Mouse (Mus musculus) midbrain, postnatal 0 days (tissue): Measurements from ENCODE around the gene Dcaf17. TPM values are rescaled to one million over a fixed set of nuclear protein-coding genes. Genes with fewer than 3 reads are reported as not detected.

ENCODE experiments used
- ATAC-seq: fragments of 200-750 bp; cut with Nextera tagmentation; 2 replicates; pipeline ENCODE4 v1.8.0; 2017; ENCODE audit warnings: moderate number of reproducible peaks, mild to moderate bottlenecking, moderate TSS enrichment, moderate library complexity; ENCODE audit not compliant: low FRiP score
- DNase-seq: peaks from one replicate; pipeline ENCODE4 v3.0.0-alpha.2; 2015; ENCODE audit warnings: low spot score
- H3K27ac ChIP-seq: fragments of 300-500 bp; sonication (generic); 2 replicates; pipeline ENCODE4 v1.5.1; 2014; ENCODE audit warnings: low read depth, mild to moderate bottlenecking, low read length, mixed read lengths
- H3K27me3 ChIP-seq: fragments of 300-500 bp; sonication (generic); 2 replicates; pipeline ENCODE4 v1.6.1; 2014; ENCODE audit warnings: low read length, control low read depth, mixed read lengths; ENCODE audit not compliant: insufficient read depth
- H3K36me3 ChIP-seq: fragments of 300-500 bp; sonication (generic); 2 replicates; pipeline ENCODE4 v1.6.1; 2014; ENCODE audit warnings: low read length, control low read depth, mixed read lengths; ENCODE audit not compliant: insufficient read depth
- H3K4me1 ChIP-seq: fragments of 300-500 bp; sonication (generic); 2 replicates; pipeline ENCODE4 v1.6.1; 2014; ENCODE audit warnings: mild to moderate bottlenecking, control low read depth, antibody characterized with exemption, low read length, mixed read lengths; ENCODE audit not compliant: insufficient read depth
- H3K4me2 ChIP-seq: fragments of 300-500 bp; sonication (generic); 2 replicates; pipeline ENCODE4 v1.6.1; 2014; ENCODE audit warnings: low read depth, mild to moderate bottlenecking, low read length, mixed read lengths; ENCODE audit not compliant: poor library complexity, severe bottlenecking
- H3K4me3 ChIP-seq: fragments of 300-500 bp; sonication (generic); 2 replicates; pipeline ENCODE4 v1.5.1; 2014; ENCODE audit warnings: low read depth, mild to moderate bottlenecking, low read length, moderate library complexity
- H3K9ac ChIP-seq: fragments of 300-500 bp; sonication (generic); replicated peaks from 2 replicates; pipeline ENCODE4 v1.6.1; 2014; ENCODE audit warnings: mild to moderate bottlenecking, low read length, moderate library complexity, mixed read lengths; ENCODE audit not compliant: poor library complexity, severe bottlenecking
- H3K9me3 ChIP-seq: fragments of 300-500 bp; sonication (generic); 2 replicates; pipeline ENCODE4 v1.6.1; 2016; ENCODE audit warnings: low read length, control low read depth
- CTCF ChIP-seq: IDR thresholded peaks from 2 replicates; pipeline ENCODE4 v1.5.1; 2016; ENCODE audit warnings: antibody characterized with exemption, mild to moderate bottlenecking
- WGBS: fragments of 180-500 bp; shearing (Covaris S2); extraction: QIAGEN DNeasy Blood & Tissue Kit; methylation state at CpG from one replicate; pipeline ENCODE4 v1.1.7; 2014; 5-methylcytosine and 5-hydroxymethylcytosine counted together
- polyA plus RNA-seq: library from polyadenylated mRNA; unstranded; fragments of >200 nt; fragmentation: Nextera tagmentation; extraction: Ambion mirVana; gene quantifications from 2 replicates; pipeline ENCODE4 v1.2.1, GENCODE M21; 2015
- total RNA-seq: library from RNA; depleted of rRNA; stranded (reverse); fragments of >200 nt; gene quantifications from 2 replicates; pipeline ENCODE4 v1.2.3, GENCODE M21; 2014

Gene Dcaf17
- total and polyA plus RNA-seq, 2 experiments from 2014 or later = 10.6 to 23.6 TPM

GRCm38 (mm10) chr2:71020674-71021073, 34.5 kb upstream of the Dcaf17 start:
- no peak for ATAC-seq
- H3K27ac ChIP-seq = no peak overlapping the region
- no peak for TF ChIP-seq CTCF

GRCm38 (mm10) chr2:71022991-71023390, 32.1 kb upstream of the Dcaf17 start:
- Histone ChIP-seq H3K27ac (no peak overlapping the region), H3K36me3 (no peaks in the 10 kb centered on the region), H3K27me3 (no peaks in the 10 kb centered on the region), H3K4me2 (no peak overlapping the region), H3K4me1 (no peaks in the 10 kb centered on the region; the same call in 1 of the 2 replicates), H3K9ac (no peak overlapping the region), H3K4me3 (no peak overlapping the region), H3K9me3 (no peaks in the 10 kb centered on the region)
- no peak for ATAC-seq
- WGBS = 96% methylated on average over 6 of the region's 6 CpGs
- no peak for DNase-seq
- no peak for TF ChIP-seq CTCF

More at GRCm38 (mm10) chr2:71020674-71021073, 34.5 kb upstream of the Dcaf17 start:
- Histone ChIP-seq H3K9me3 (no peaks in the 10 kb centered on the region), H3K4me3 (no peak overlapping the region), H3K4me2 (no peak overlapping the region), H3K4me1 (no peaks in the 10 kb centered on the region; the same call in 1 of the 2 replicates), H3K9ac (no peak overlapping the region), H3K36me3 (no peaks in the 10 kb centered on the region), H3K27me3 (no peaks in the 10 kb centered on the region)
- no peak for DNase-seq
- 69% methylated on average over 8 of the region's 8 CpGs for WGBS

DNA sequence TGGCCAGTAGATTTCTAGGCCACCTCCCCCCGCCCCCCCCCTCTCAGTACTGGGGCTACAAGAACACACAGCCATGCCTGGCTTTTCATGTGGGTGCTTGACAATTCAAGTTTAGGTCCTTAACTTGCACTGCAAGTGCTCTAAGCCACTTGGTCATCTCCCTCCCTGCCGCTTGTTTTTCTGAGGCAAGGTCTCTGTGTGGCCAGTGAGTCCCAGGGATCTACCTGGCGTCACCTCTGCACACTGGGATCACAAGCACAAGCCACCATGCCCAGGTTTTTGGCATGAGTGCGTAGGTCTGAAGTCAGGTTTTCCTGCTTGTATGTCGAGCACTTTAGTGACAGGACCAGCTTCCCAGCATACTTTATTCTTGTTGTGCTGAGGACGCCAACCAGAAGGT, 31.1 kb upstream of the Dcaf17 start:
- ATAC-seq = no peak
- Histone ChIP-seq H3K4me2 (no peak overlapping the region), H3K4me3 (no peak overlapping the region), H3K27ac (no peak overlapping the region), H3K36me3 (no peaks in the 10 kb centered on the region), H3K9me3 (no peaks in the 10 kb centered on the region), H3K9ac (no peak overlapping the region), H3K4me1 (no peaks in the 10 kb centered on the region; the same call in 1 of the 2 replicates), H3K27me3 (no peaks in the 10 kb centered on the region)
- WGBS = 98% methylated on average over 6 of the region's 6 CpGs
- DNase-seq = no peak
- TF ChIP-seq CTCF = no peak

DNA sequence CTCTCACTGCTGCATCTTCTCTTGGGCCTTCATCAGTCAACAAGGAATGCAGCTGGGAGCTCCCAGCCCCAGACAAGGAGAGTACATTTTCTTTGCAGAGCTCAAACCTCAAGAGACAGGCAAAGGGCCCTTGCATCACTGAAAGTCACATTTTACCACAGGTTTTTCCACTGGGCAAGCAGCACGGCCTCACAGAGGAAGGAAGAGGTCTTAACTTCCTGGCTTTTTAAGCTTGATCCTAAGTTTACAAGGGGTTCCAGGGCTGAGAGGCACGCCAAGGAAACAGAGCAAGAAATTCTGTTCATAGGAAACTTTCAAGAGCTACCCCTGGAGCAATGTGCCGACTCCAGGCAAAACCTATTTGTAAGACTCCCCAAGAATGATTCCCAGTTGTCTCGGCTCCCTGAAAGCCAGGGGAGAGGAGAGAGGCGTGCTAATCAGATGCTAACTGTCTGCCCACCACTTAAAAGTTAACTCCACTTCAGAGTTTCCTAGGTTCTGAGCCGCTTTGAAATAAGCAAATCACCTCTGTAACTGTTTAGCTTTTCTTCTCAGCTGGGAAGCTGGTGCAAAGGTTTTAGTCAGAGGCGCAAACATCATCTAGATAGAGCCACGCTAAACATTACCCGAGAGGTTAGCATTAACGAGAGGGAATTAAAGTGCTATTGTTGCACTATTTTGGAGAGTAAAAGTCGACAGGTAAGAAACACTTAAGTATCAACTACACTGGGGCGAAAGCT, 29.4 kb upstream of the Dcaf17 start:
- Histone ChIP-seq H3K27me3 (no peaks in the 10 kb centered on the region), H3K4me1 (no peaks in the 10 kb centered on the region; the same call in 1 of the 2 replicates), H3K27ac (no peak overlapping the region), H3K9ac (no peak overlapping the region), H3K4me2 (no peak overlapping the region), H3K9me3 (no peaks in the 10 kb centered on the region), H3K4me3 (no peak overlapping the region), H3K36me3 (no peaks in the 10 kb centered on the region)
- ATAC-seq (no peak), DNase-seq (no peak)
- no peak for TF ChIP-seq CTCF
- 64% methylated on average over 12 of the region's 12 CpGs for WGBS

GRCm38 (mm10) chr2:71026787-71027186, 28.3 kb upstream of the Dcaf17 start:
- peak; percentile 77 for DNase-seq
- peak; percentile 65; the same call in 1 of the 2 replicates for ATAC-seq
- no peaks in the 10 kb centered on the region for H3K36me3 ChIP-seq
- 42% methylated on average over 5 of the region's 5 CpGs for WGBS
- no peak overlapping the region for H3K27ac ChIP-seq
- H3K4me1 ChIP-seq = no peaks in the 10 kb centered on the region; the same call in 1 of the 2 replicates
- H3K9me3 ChIP-seq = no peaks in the 10 kb centered on the region
- no peaks in the 10 kb centered on the region for H3K27me3 ChIP-seq
- no peak overlapping the region for H3K9ac ChIP-seq
- no peak overlapping the region for H3K4me2 ChIP-seq
- no peak overlapping the region for H3K4me3 ChIP-seq
- peak; percentile 68 for TF ChIP-seq CTCF

DNA sequence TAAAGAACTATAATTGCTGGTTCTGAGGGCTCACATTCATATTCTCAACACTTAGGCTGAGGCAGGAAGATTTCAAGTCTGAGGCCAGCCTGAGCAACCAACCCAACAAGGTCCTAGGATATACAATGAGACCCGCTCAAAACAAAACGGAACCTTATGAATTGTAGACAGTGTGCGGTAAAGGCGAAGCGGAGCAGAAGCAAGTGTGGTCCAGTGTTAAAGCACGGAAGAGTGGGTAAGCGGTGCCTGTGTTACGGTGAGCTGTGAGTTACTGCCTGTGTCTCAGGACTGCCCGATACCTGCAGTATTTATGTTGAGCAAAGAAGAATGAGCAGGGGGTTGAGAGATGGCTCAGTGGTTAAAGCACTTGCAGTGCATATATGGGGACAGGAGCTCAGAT, 27.5 kb upstream of the Dcaf17 start:
- Histone ChIP-seq H3K4me1 (no peaks in the 10 kb centered on the region; the same call in 1 of the 2 replicates), H3K9ac (no peak overlapping the region), H3K4me3 (no peak overlapping the region), H3K27me3 (no peaks in the 10 kb centered on the region), H3K36me3 (no peaks in the 10 kb centered on the region), H3K27ac (no peak overlapping the region), H3K4me2 (no peak overlapping the region), H3K9me3 (no peaks in the 10 kb centered on the region)
- DNase-seq (no peak), ATAC-seq (no peak)
- TF ChIP-seq CTCF = no peak
- WGBS = 98% methylated on average over 9 of the region's 9 CpGs
